Mouse (Mus musculus) heart, postnatal 4 days (tissue): ENCODE results near the gene Ikbke. TPM values are rescaled to one million over a fixed set of nuclear protein-coding genes. Genes with fewer than 3 reads are reported as not detected.

Experiments
- DNase-seq: peaks from one replicate; pipeline ENCODE4 v3.0.0; 2021
- total RNA-seq, 2 experiments: library from RNA; stranded (reverse); gene quantifications; 2 replicates each; pipeline ENCODE4 v1.2.3; 2021

Ikbke gene
- total RNA-seq: 1 to 10 TPM; 2.9 to 3.0 TPM

GRCm38 (mm10) chr1:131279456-131279776, at the start of gene Ikbke:
Gene Ikbke (minus strand): TSS chr1:131279606.
- DNase-seq: no peak

- DNase-seq: peak; percentile 16
These were observed 49.7 kb upstream of the Ikbke start for GRCm38 (mm10) chr1:131329093-131329492.

- DNase-seq: no peak
These were observed 47.8 kb upstream of the Ikbke start for GRCm38 (mm10) chr1:131327167-131327566.

- DNase-seq: no peak
These were observed 45.5 kb upstream of the Ikbke start for GRCm38 (mm10) chr1:131324816-131325463.

- no peak for DNase-seq
These were observed 40.4 kb upstream of the Ikbke start for GRCm38 (mm10) chr1:131319598-131320330.

DNA sequence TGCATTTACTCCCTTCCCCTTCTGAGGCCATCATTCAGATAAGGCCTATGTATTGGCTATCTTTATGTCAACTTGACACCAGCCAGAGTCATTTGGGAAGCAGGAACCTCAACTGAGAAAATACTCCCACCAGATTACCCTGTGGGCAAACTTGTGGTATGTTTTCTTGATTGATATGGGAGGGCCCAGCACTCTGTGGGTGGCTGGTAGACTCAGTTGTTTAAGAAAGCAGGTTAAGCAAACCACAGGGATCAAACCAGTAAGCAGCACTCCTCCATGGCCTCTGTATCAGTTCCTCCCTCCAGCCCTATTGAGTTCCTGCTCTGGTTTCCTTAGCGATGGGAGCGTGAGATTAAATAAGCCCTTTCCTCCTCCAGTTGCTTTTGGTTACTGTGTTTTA, 39.0 kb upstream of the Ikbke start:
- DNase-seq: no peak

GRCm38 (mm10) chr1:131317625-131318024, 38.2 kb upstream of the Ikbke start:
- DNase-seq: no peak

DNA sequence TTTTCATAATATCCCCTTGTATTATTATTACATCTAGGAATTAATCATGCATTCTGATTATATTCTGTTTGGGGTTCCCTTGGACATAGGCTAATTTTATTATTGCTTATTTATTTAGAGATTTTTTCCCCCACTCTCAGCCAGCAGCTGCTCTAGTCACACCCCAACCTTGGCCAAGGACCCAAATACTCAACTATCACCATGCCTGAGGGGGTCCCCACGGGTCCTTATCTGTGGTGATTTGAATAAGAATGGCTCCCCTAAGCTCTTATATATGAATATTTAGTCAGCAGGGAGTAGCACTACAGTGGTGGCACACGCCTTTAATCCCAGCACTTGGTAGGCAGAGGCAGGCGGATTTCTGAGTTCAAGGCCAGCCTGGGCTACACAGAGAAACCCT, 31.9 kb upstream of the Ikbke start:
- no peak for DNase-seq

DNA sequence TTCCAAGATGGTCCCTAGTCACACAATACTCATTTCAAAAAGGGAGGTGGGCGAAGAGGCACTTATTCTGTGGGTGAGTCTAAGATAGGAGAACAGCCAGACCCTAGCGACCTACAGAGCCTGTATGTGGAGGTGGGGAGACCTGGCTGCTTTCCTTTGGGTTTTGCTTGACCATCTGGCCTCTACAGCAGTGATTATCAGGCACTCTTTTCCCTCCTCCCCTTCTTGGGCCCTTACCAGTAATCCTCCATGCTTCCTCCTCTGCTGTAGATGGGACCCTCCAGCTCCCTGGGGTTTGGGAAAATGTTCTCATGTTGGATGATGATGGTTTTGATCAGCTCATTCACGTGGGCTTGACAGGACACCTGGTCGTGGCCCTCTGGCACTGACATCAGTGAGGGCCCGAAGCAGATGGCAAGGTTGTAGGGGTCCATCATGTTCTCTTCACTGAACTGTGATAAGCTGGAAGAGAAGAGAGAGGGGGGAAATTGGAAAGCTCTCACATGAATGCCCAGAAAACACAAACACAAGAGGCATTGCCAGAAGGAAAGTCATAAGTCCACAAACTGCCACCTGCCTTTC, 30.9 kb upstream of the Ikbke start:
- DNase-seq: no peak

DNA sequence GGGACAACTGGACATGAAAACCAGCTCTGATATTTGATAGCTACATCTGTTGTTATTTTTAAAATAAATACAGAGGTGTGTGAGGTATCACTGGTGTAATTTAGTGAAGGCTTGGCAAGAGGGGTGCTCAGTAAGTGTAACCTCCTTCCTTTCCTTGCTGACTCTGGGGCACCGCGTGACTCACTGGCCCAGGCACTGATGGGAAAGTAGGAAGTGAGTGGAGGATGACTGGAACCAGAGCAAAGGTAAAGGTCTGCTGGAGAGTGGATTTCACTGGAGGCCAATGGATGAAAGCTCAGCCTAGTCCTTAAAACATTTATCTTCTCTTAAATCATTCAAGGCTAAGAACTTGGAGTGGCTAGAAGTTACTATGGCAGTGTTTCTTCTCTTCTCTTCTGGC, 21.3 kb upstream of the Ikbke start:
- no peak for DNase-seq

- no peak for DNase-seq
These were observed 20.4 kb upstream of the Ikbke start for GRCm38 (mm10) chr1:131299788-131300187.

DNA sequence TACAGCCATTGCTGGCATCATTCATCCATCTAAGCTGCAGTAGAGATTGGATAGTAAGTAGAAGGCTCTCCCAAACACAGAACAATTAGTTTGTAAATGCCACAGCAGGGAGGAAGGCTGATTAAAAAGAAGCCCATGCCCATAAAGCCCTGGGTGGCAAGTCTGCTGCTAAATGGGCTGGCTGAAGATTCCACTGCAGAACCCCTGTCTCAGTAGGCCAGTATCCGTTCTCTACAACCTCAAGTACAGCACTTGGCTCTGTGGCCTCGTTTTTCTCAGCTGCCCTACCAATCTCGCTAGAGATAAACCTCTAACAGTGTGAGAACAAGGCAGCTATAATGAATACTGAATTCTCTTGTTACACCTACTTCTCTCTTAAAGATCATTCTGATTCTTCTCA, 19.8 kb upstream of the Ikbke start:
- no peak for DNase-seq

DNA sequence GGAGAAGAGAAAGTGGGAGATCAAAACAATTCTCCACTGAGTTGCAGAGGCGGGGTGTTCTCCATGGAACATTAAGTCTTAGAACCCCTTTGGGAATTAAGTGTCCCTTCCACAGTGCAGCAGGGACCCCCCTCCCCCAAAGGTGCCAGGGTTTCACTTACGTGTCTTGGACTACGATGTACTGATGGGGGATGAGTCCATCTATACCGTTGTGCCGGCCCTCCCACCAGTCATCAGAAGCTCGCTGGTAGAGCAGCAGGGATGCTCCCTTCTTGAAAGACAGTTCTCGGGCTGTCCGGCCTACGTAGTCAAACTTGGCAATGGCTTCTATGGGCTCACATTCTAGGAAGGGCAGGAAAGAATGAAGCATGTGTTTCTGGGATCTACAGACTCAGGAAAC, 18.8 kb upstream of the Ikbke start:
- DNase-seq: no peak

- no peak for DNase-seq
These were observed 17.3 kb upstream of the Ikbke start for GRCm38 (mm10) chr1:131296726-131297125.

- DNase-seq: peak; percentile 37
These were observed 15.8 kb upstream of the Ikbke start for GRCm38 (mm10) chr1:131295200-131295599.

DNA sequence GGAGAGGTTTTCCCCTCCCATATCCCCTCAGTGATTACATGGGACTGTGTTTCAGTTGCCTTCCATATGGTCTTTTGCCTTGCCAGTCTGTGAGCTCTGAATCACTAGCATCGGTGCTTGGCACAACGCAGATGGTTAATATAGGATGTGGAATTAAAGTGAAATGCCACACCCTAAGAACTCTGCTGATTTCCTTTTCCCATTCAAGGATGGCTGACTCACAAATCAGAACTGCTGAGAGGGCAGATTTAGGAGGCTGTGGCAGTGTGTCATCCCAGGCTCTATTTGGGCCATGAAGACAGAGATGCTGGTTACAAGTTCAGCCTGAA, 14.5 kb upstream of the Ikbke start:
- DNase-seq: no peak

- no peak for DNase-seq
These were observed 14.0 kb upstream of the Ikbke start for GRCm38 (mm10) chr1:131293221-131293921.

DNA sequence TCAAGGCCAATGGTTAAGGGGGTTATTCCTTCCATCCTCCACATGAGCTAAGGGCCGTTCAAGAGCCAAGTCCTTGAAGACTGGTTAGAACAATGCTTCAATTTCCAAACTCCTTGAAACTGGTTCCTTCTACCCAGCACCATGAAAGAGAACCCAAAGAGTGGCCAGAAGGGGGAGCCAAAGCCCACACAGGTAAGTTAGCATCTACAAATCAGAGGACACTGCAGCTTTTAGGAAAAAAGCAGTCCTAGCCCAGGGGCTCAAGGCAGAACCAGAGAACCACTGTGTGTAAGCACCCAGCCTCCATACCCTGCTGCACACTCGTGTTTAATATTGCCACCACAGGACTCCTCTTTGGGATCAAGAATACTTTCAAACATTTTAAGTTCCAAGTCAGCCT, 11.2 kb upstream of the Ikbke start:
- peak; percentile 67 for DNase-seq

GRCm38 (mm10) chr1:131288938-131289337, 9.5 kb upstream of the Ikbke start:
- no peak for DNase-seq

GRCm38 (mm10) chr1:131287267-131287666, 7.9 kb upstream of the Ikbke start:
- no peak for DNase-seq

DNA sequence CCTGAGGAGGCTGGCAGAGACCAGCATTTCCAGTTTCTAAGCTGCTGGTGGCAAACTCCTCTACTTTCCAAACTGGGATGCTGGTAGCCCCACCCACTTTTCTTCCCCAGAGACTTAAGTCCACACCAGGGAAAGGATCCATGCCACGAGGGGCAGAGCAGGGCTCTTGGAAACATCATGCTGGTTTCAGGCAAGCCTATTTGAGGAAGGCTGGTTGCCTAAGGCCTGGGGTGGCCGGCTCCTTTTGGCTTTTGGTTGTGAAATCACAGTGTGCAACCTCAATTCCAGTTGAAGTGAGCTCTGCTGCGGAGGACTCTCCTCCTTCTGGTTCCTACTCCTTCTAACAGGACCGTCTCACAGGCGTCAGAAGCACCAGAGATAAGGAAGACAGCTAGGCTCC, 7.4 kb upstream of the Ikbke start:
- DNase-seq: no peak

DNA sequence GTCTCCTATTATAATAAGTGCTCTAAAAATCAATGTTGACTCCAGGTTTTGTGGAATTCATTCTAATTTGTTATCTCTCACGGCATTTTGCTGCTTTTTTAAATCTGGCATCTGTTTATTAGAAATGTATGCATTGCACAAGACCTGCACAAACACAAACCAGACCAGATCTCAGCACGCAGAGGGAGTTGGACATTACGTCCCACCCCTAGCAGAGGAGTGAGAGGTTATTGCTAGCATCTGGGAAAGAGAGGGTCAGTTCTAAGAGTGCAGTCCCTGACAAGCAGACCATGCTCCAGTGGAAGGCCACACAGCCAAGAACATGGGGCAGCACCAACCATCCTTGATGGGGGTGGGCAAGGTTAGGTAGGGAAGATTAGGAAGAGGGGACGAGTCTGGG, 5.2 kb upstream of the Ikbke start:
- DNase-seq: no peak

- no peak for DNase-seq
These were observed 4.8 kb upstream of the Ikbke start for GRCm38 (mm10) chr1:131284167-131284566.

DNA sequence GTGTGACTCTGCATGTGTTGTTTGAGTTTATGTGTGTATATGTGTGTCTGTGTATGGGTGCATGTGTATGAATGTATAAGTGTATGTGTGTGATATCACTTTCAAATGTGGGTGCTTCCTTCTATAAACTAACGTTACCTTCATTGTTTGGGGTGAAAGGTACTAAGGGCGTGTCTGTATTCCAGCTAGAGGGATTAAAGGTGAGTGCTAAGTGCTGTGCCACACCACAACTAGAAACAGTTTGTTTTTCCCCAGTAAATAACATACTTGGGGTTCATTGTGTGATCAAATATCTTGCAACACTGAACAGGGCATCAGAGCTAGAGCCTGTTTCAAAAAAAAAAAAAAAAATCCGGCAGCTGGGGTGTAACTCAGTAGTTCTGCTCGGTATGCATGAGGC, 2.3 kb upstream of the Ikbke start:
- DNase-seq: no peak
